Mouse (Mus musculus): ENCODE results near the gene Nptx2.

Gene Nptx2

DNA sequence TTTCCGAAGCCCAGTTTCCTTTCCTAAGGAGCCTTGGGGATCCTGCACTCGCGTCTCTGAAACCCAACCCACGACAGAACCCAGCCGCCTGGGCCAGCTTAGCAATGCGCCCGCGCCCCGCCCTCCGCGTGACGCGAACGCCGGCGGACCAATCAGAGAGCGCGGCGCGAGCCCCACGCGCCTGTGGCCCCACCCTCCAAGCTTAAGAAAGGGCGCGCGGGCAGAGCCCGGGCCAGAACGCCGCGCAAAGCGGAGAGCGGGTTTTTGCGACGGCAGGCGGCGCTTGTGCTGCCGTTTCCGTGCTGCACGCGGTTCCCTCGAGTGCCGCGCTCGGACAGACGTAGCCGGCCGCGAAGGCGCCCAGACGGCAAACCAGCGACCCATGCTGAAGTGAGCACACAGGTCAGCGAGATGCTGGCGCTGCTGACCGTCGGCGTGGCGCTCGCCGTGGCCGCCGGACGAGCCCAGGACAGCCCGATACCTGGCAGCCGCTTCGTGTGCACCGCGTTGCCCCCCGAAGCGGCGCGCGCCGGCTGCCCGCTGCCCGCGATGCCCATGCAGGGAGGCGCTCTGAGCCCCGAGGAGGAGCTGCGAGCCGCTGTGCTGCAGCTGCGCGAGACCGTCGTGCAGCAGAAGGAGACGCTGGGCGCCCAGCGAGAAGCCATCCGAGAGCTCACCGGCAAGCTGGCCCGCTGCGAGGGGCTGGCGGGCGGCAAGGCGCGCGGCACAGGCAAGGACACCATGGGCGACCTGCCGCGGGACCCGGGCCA, at the start of gene Nptx2:
Nptx2 (plus strand) TSS at position 250 of the 770 bp plus-strand sequence.
- peak; percentile 73 to 75 for DNase-seq (ENCODE audit: low spot score in 2 of 2)

DNA sequence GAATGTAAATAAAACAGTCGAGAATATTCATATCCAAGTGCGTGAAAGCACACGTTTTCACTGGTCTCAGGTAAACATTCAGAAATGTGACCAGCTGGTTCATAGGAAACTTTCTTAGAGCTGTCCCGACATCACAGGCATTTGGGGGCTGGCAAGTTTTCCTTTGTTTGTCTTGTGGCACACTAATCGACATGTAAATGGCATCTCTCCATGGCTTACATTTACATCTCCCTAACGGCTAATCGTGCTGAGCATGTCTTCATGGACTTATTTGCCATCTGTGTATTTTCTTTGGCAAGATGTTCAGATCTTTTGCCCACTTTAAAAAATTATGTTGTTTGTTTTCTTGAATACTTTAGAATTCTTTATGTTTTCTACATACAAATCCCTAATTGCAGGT, 49.2 kb upstream of the Nptx2 start:
- DNase-seq (ENCODE audit: low spot score in 2 of 2): no peak

DNA sequence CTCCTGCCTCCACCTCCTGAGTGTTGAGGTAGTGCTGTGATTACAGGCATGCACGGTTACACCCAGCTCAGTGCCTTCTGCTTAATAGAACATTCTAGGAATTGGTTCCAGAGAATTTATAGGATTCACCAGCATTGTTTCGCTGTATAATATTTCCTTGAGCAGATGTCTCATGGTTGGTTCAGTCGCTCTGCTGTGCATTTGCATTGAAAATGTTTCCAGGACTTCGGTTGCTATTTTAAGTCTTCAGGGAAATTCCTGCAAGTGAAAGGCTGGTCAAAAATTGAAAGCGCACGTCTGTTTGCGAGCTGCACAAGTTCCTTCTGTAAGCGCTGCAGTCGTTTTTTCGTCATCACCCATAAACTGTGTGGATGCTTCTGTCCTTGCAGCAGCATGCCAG, 41.5 kb upstream of the Nptx2 start:
- DNase-seq (ENCODE audit: low spot score in 2 of 2): no peak

DNA sequence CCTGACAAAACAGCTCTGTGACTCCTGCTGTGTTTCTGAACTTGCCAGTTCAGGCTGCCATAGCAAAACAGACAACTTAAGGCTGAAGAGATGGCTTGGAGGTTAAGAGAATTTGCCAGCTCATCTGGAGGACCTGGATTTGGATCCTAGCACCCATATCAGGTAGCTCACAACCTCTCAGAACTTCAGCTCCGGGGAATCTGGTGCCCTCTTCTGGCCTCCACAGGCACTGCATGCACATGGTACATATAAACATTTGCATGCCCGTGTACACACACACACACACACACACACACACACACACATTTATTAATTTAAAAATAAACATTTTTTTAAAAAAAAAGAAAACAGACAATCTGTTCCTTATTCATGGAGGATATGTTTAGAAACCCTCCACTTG, 40.0 kb upstream of the Nptx2 start:
- DNase-seq (ENCODE audit: low spot score in 2 of 2): no peak

- no peak for DNase-seq (ENCODE audit: low spot score in 2 of 2)
Measured at GRCm38 (mm10) chr5:144506156-144506555, 39.5 kb upstream of the Nptx2 start.

DNA sequence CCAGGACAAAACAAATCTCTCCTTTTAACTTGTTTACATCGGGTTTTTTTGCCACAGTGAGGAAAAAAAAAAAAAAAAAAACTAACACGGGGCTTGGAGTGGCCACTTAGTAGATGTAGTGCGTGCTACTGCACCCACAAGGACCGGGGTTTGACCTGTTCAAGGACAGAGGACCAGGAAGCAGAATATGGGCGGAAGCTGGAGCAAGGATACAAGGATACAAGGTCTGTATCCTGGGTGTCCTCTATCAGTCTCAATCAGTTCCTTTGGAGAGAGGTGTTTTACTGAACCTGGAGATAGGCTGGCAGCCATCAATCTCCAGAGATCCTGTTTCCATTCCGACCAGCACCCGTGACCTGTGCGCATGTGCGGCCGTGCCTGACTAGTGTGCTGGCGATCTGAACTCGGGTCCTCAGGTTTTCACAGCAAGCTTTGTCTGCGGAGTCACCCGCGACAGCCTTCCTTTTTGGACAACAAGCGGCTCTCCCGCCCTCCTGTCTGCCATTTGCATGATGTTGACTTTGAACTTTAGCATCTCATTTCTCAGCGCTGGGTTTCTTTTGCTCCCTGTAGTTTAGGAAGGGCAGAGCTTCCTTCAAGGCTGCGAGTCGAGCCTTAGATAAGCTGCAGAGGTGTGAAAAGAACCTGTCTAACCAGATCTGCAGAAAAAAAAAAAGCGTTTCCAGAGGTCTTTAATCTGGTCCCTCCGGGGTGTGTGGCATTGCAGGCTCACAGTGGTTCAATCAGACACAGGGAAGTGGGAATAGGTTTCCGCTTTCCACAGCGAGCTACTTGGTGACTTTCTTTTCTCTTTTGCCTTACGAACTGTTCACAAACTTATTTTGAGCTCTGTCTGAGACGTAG, 38.8 kb upstream of the Nptx2 start:
- DNase-seq (ENCODE audit: low spot score in 2 of 2): no peak

DNA sequence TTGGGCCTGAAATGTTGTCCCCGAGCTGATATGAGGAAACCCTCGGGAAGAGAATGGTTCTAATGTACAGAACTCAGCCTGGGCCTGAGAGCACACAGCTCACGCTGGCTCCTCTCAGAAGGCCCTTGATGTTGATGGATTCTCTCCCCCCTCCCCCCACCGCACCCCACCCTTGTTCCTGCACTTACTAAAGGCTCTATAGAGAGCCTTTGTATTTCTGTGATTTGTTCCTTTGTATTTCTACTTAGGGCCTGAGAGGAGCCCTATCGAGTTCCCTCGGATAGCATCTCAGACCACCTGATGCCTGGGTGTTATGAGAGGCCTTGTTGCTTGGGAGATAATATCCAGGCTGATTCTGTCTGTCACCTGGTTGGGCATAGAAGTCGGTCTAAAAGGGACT, 36.3 kb upstream of the Nptx2 start:
- DNase-seq (ENCODE audit: low spot score in 2 of 2): no peak

GRCm38 (mm10) chr5:144514738-144515137, 31.0 kb upstream of the Nptx2 start:
- DNase-seq (ENCODE audit: low spot score in 2 of 2): no peak

GRCm38 (mm10) chr5:144515241-144515640, 30.5 kb upstream of the Nptx2 start:
- DNase-seq (ENCODE audit: low spot score in 2 of 2): no peak

DNA sequence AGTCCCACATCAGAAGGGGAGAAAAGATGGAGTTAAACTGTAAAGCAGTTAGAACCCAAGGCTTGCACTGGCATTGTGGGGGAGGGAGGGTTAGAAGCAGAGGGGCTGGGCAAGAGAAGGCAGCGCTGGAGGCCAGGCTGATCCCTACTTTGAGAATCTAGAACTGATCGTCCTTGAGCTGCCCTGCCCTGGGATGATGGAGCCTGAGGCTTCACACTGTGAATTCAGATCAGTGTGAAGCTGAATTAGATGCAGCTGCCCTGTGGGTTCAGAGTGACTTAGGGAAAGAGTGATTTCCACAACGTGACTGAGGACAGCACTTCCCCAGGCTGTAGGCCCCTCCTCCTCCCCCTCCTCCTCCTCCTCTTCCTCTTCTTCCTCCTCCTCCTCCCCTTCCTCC, 25.6 kb upstream of the Nptx2 start:
- DNase-seq (ENCODE audit: low spot score in 2 of 2): no peak

DNA sequence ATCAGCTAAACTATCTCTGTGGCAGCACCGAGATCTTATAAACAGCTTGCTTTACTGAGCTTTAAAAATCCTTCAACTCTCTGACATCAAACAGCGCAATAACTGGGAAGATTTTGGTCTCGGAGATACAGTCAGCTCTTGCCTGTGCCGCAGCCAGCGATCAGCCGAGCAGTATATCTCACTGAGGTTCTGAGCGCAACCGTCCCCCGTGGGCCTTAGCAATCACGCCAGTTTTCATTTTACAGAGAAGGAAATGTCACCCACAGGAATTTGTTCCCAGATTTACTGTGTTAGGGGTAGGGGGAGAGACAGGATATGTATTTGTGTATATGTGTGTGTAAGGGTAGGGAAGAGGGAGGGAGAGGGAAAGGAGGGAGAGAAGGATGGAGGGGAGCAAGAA, 20.9 kb upstream of the Nptx2 start:
- DNase-seq (ENCODE audit: low spot score in 2 of 2): no peak

GRCm38 (mm10) chr5:144529123-144529522, 16.6 kb upstream of the Nptx2 start:
- no peak for DNase-seq (ENCODE audit: low spot score in 2 of 2)

DNA sequence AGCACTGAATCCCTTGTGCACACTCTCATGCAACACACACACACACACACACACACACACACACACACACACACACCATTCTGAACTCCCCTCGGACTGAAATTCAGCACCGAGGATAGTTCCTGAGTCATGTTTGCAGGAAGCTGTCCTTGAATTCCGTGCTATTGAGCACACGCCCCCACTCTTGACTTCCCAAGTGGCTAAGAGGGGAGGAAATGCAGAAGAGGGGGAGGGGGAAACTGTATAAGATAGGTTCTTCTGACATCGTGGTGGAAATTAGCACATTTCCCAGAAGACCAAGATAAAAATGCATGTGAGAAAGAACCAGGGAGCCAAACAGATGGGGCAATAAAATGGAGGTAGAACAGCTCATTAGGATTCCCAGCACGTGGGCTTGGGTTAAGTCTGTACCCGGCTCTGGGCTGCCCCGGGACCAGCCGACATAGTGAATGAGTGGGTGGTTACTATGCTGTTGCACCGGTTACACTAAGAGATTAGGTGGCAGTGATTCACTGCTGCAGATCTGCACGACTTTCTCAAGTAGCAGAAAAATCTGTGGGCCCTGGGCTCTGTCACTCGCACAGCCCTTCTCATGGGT, 2.9 kb upstream of the Nptx2 start:
- peak; percentile 14 to 39 for DNase-seq (ENCODE audit: low spot score in 2 of 2)

DNA sequence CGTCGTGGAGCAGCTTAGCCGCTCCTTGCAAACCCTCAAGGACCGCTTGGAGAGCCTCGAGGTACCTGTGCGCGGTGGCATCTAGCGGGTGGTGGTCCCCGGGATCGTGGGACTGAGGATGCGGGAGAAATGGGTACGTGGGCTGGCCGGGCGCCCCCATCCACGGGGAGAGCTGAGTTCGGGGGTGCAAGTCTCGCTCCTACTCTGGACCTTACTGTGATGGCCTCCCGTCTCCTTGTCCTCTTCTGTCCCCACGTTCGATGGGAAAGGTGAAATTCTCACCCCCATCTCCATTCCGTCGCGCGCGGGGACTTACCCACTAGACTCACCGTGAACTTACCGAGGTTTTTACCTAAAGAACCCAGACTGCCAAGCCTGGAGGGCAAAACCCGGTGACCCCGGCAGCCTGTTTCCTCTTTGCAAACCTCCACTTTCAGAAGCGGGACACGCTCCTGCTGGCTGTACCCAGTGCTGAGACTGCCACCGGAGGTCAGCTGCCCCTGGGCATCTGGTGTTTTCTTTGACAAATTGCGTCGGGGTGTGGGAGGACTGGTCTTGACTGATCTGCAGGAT, 807 bp downstream of the Nptx2 start:
- DNase-seq (ENCODE audit: low spot score in 2 of 2): no peak

GRCm38 (mm10) chr5:144547333-144547878, 1.7 kb downstream of the Nptx2 start:
- no peak for DNase-seq (ENCODE audit: low spot score in 2 of 2)

GRCm38 (mm10) chr5:144548079-144548631, 2.5 kb downstream of the Nptx2 start:
- DNase-seq (ENCODE audit: low spot score in 2 of 2): peak; percentile 15 to 22

- no peak for DNase-seq (ENCODE audit: low spot score in 2 of 2)
Measured at GRCm38 (mm10) chr5:144550003-144550402, 4.3 kb downstream of the Nptx2 start.

DNA sequence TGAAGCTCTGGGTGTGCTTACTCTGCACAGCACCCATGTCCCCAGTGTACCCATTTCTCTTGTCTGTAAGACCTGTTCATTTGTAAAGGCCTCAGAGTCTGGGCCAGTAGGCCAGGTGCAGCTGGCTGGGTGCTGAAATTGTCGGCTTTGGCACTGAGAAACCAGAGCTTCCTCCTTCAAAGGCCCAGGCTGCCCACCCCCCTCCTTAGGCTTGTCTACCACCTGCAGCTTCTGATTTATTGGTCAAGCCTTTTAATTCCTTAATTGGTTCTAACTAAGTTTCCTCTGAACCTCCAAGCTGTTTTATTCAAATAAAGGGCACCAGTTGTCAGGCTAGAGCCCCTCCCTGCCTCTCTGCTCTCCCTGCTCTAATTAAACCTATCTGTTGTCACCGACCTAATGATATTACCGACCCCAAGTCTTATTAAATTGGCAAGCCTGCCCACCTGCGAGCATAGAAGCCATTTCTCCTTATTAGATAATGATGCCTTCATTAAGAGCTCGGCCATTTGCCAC, 5.0 kb downstream of the Nptx2 start:
- DNase-seq (ENCODE audit: low spot score in 2 of 2): no peak

GRCm38 (mm10) chr5:144556710-144557109, 11.0 kb downstream of the Nptx2 start:
- no peak for DNase-seq (ENCODE audit: low spot score in 2 of 2)

GRCm38 (mm10) chr5:144557363-144557762, 11.7 kb downstream of the Nptx2 start:
- no peak for DNase-seq (ENCODE audit: low spot score in 2 of 2)

GRCm38 (mm10) chr5:144558481-144558880, 12.8 kb downstream of the Nptx2 start:
- DNase-seq (ENCODE audit: low spot score in 2 of 2): no peak

Data from frontal cortex, postnatal 25 days (tissue).